Mouse (Mus musculus) C2C12 (cell line): ENCODE measurements around the gene Hexim2.

Experiments used
- CTCF ChIP-seq: IDR thresholded peaks from one replicate; pipeline ENCODE4 v1.5.1; 2011; ENCODE audit not compliant: control insufficient read depth, insufficient read depth, insufficient read length
- MAX ChIP-seq: IDR thresholded peaks from one replicate; pipeline ENCODE4 v1.6.1; 2011; ENCODE audit warnings: mild to moderate bottlenecking, control low read depth
- MYOD1 ChIP-seq: IDR thresholded peaks from one replicate; pipeline ENCODE4 v1.6.1; 2011; ENCODE audit warnings: low read depth; ENCODE audit not compliant: control insufficient read depth, insufficient read length
- MYOG ChIP-seq: IDR thresholded peaks from one replicate; pipeline ENCODE4 v1.6.1; 2011; ENCODE audit not compliant: control insufficient read depth, insufficient read length; ENCODE audit errors: extremely low read depth

- TF ChIP-seq CTCF (no peak), MAX (no peak), MYOG (no peak), MYOD1 (no peak)
These were observed 27.8 kb upstream of the Hexim2 start for GRCm38 (mm10) chr11:103104469-103104868.
